Mouse (Mus musculus) heart, adult 2 months (tissue): ENCODE results near the gene Mtrr. TPM values are rescaled to one million over a fixed set of nuclear protein-coding genes. Genes with fewer than 3 reads are reported as not detected.
"Not testable (repeated sequence)": the region's sequence is repeated elsewhere in the genome, so short reads cannot be mapped to it uniquely, and the experiment has no call there.

ENCODE experiments used
- DNase-seq, 2 experiments: peaks; one replicate each; pipeline ENCODE4 v3.0.0; 2021
- H3K27ac ChIP-seq: fragments of 200-600 bp; 2 replicates; pipeline ENCODE4 v1.8.1; 2022
- H3K27me3 ChIP-seq: fragments of 200-500 bp; 2 replicates; pipeline ENCODE4 v1.6.1; 2012; ENCODE audit warnings: mild to moderate bottlenecking, low read length, inconsistent platforms, mixed read lengths; ENCODE audit not compliant: control insufficient read depth, insufficient read depth
- H3K36me3 ChIP-seq: fragments of 200-500 bp; 2 replicates; pipeline ENCODE4 v1.6.1; 2012; ENCODE audit warnings: low read length, inconsistent platforms; ENCODE audit not compliant: control insufficient read depth, insufficient read depth
- H3K4me1 ChIP-seq: fragments of 200-500 bp; 2 replicates; pipeline ENCODE4 v1.6.1; 2011; ENCODE audit warnings: low read length; ENCODE audit not compliant: control insufficient read depth, insufficient read depth
- H3K4me3 ChIP-seq: fragments of 200-600 bp; 2 replicates; pipeline ENCODE4 v1.8.1; 2022
- H3K79me2 ChIP-seq: fragments of 200-500 bp; replicated peaks from 2 replicates; pipeline ENCODE4 v1.6.1; 2012; ENCODE audit warnings: mild to moderate bottlenecking, inconsistent platforms, low read length, moderate library complexity, mixed read lengths; ENCODE audit not compliant: control insufficient read depth, insufficient read depth
- H3K9ac ChIP-seq: fragments of 200-500 bp; 2 replicates; pipeline ENCODE4 v1.6.1; 2012; ENCODE audit warnings: low read depth, mild to moderate bottlenecking, control low read depth, inconsistent platforms, low read length, mixed read lengths
- CTCF ChIP-seq: fragments of 200-600 bp; IDR thresholded peaks from 2 replicates; pipeline ENCODE4 v1.8.1; 2022; ENCODE audit warnings: antibody characterized with exemption, mild to moderate bottlenecking, moderate library complexity
- whole genome bisulfite sequencing: fragments of 180-500 bp; shearing (Covaris S2); methylation state at CpG from one replicate; pipeline ENCODE4 v1.1.7; 2018; 5-methylcytosine and 5-hydroxymethylcytosine counted together
- intact Hi-C: fragments of 180-260 bp; cut with DNase I; formaldehyde crosslinking; loops from one replicate; pipeline ENCODE4 v1.15.1; 2025
- polyA plus RNA-seq: library from polyadenylated mRNA; depleted of rRNA; stranded (reverse); fragments of >200 nt; gene quantifications from 2 replicates; pipeline ENCODE4 v1.2.3, GENCODE M21; 2012; rRNA removed
- total RNA-seq, 2 experiments: library from RNA; stranded (reverse); gene quantifications; 2 replicates each; pipeline ENCODE4 v1.2.3; 2021

The Mtrr gene
- total and polyA plus RNA-seq, 3 experiments, result 9.2 to 19.3 (median 15.8) TPM

DNA sequence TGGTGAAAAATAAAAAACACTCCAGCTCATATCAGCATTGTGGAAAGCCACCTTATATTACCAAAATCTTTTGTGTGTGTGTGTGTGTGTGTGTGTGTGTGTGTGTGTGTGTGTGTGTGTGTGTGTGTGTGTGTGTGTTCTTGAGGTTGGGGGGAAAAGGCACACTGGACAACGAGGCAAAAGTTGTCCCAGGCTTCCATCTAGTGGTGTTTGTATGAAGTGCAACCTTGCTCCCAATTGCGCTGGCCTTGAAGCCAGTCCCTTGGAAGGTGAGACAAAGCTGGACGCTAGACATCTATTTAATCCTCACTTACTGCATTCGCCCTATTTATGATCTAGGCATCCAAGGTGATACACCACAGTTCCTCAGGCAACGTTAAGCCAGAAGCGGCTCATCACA, 28.6 kb downstream of the Mtrr start:
- DNase-seq, H3K27me3 ChIP-seq, H3K36me3 ChIP-seq, intact Hi-C loops, H3K4me3 ChIP-seq, H3K27ac ChIP-seq, H3K4me1 ChIP-seq, H3K79me2 ChIP-seq, H3K9ac ChIP-seq: not testable (repeated sequence)
- WGBS, result 23% methylated on average over 6 of the region's 6 CpGs
- peak; percentile 38 for TF ChIP-seq CTCF

Other genes starting within 250 kb of the Mtrr start
- 10 to 100 TPM; 12.0 to 15.2 TPM for gene Fastkd3, start 85 bp upstream of the Mtrr start, total RNA-seq
- 13.3 and 15.7 TPM in 2 replicates for gene Fastkd3, start 85 bp upstream of the Mtrr start, polyA plus RNA-seq
- not detected for gene 1700001L19Rik, start 15.3 kb upstream of the Mtrr start, total RNA-seq
- gene 1700001L19Rik, start 15.3 kb upstream of the Mtrr start, polyA plus RNA-seq, result 0.10 TPM in 1 of 2 replicates, not detected in the other